Mouse (Mus musculus): ENCODE measurements around the gene Olfr147. TPM values are rescaled to one million over a fixed set of nuclear protein-coding genes. Genes with fewer than 3 reads are reported as not detected.
"Not testable (repeated sequence)": the region's sequence is repeated elsewhere in the genome, so short reads cannot be mapped to it uniquely, and the experiment has no call there.

The Olfr147 gene
- not detected in 2 replicates for polyA plus RNA-seq (2011; ENCODE audit: insufficient read length, low read depth, missing spikeins)

- TF ChIP-seq CTCF (IDR thresholded peaks at IDR 0.05; ENCODE audit: borderline replicate concordance, insufficient read depth, low read length) = no peak
- TF ChIP-seq POLR2A (IDR thresholded peaks at IDR 0.05; ENCODE audit: low read depth, low read length) = no peak
- Histone ChIP-seq H3K27ac (ENCODE audit: insufficient read depth, low read length) (no peak within 1 kb of the TSS), H3K4me1 (ENCODE audit: control insufficient read depth, insufficient read depth, low read length) (no peaks in the 10 kb centered on the region), H3K4me3 (ENCODE audit: insufficient read depth, low read length) (no peak within 1 kb of the TSS)
Observed at GRCm38 (mm10) chr9:38401398-38401797, at the start of gene Olfr147. Gene Olfr147, plus strand, starts transcription at chr9:38401698.

- no peak within 1 kb of the TSS for H3K4me3 ChIP-seq (ENCODE audit: insufficient read depth, low read length)
- TF ChIP-seq POLR2A (IDR thresholded peaks at IDR 0.05; ENCODE audit: low read depth, low read length) (no peak), CTCF (IDR thresholded peaks at IDR 0.05; ENCODE audit: borderline replicate concordance, insufficient read depth, low read length) (no peak)
- no peaks in the 10 kb centered on the region for H3K4me1 ChIP-seq (ENCODE audit: control insufficient read depth, insufficient read depth, low read length)
- H3K27ac ChIP-seq (ENCODE audit: insufficient read depth, low read length) = no peak within 1 kb of the TSS
Observed at GRCm38 (mm10) chr9:38366596-38366995, 34.9 kb upstream of the Olfr147 start, which contains the start of gene Olfr250. Gene Olfr250, plus strand, starts transcription at chr9:38366896.

GRCm38 (mm10) chr9:38376786-38377185 lies 24.7 kb upstream of the Olfr147 start, which contains the start of gene Olfr251:
Gene Olfr251, plus strand, starts transcription at chr9:38377086.
- no peaks in the 10 kb centered on the region for H3K4me1 ChIP-seq (ENCODE audit: control insufficient read depth, insufficient read depth, low read length)
- no peak within 1 kb of the TSS for H3K27ac ChIP-seq (ENCODE audit: insufficient read depth, low read length)
- no peak for TF ChIP-seq POLR2A (IDR thresholded peaks at IDR 0.05; ENCODE audit: low read depth, low read length)
- TF ChIP-seq CTCF (IDR thresholded peaks at IDR 0.05; ENCODE audit: borderline replicate concordance, insufficient read depth, low read length) = no peak
- H3K4me3 ChIP-seq (ENCODE audit: insufficient read depth, low read length) = no peak within 1 kb of the TSS

- not testable (repeated sequence) for H3K4me3 ChIP-seq (ENCODE audit: insufficient read depth, low read length); H3K27ac ChIP-seq (ENCODE audit: insufficient read depth, low read length); H3K4me1 ChIP-seq (ENCODE audit: control insufficient read depth, insufficient read depth, low read length)
Observed at GRCm38 (mm10) chr9:38407502-38407901, 6.0 kb downstream of the Olfr147 start.

GRCm38 (mm10) chr9:38413502-38413901 lies 12.0 kb downstream of the Olfr147 start:
- H3K4me3 ChIP-seq (ENCODE audit: insufficient read depth, low read length); H3K27ac ChIP-seq (ENCODE audit: insufficient read depth, low read length); H3K4me1 ChIP-seq (ENCODE audit: control insufficient read depth, insufficient read depth, low read length): not testable (repeated sequence)

GRCm38 (mm10) chr9:38423801-38424200 lies 22.3 kb downstream of the Olfr147 start:
- TF ChIP-seq CTCF (IDR thresholded peaks at IDR 0.05; ENCODE audit: borderline replicate concordance, insufficient read depth, low read length) (no peak), POLR2A (IDR thresholded peaks at IDR 0.05; ENCODE audit: low read depth, low read length) (no peak)
- H3K4me3 ChIP-seq (ENCODE audit: insufficient read depth, low read length) = no peak overlapping the region
- H3K27ac ChIP-seq (ENCODE audit: insufficient read depth, low read length) = no peak overlapping the region
- no peaks in the 10 kb centered on the region for H3K4me1 ChIP-seq (ENCODE audit: control insufficient read depth, insufficient read depth, low read length)

- H3K4me1 ChIP-seq (ENCODE audit: control insufficient read depth, insufficient read depth, low read length) = no peaks in the 10 kb centered on the region
- H3K27ac ChIP-seq (ENCODE audit: insufficient read depth, low read length) = no peak overlapping the region
- TF ChIP-seq POLR2A (IDR thresholded peaks at IDR 0.05; ENCODE audit: low read depth, low read length) (no peak), CTCF (IDR thresholded peaks at IDR 0.05; ENCODE audit: borderline replicate concordance, insufficient read depth, low read length) (no peak)
- H3K4me3 ChIP-seq (ENCODE audit: insufficient read depth, low read length) = no peak overlapping the region
Observed at GRCm38 (mm10) chr9:38427026-38427425, 25.5 kb downstream of the Olfr147 start.

GRCm38 (mm10) chr9:38429155-38429554 lies 27.7 kb downstream of the Olfr147 start, which contains the start of gene Olfr901:
Gene Olfr901, plus strand, starts transcription at chr9:38429455.
- Histone ChIP-seq H3K27ac (ENCODE audit: insufficient read depth, low read length) (no peak within 1 kb of the TSS), H3K4me1 (ENCODE audit: control insufficient read depth, insufficient read depth, low read length) (no peaks in the 10 kb centered on the region), H3K4me3 (ENCODE audit: insufficient read depth, low read length) (no peak within 1 kb of the TSS)
- TF ChIP-seq CTCF (IDR thresholded peaks at IDR 0.05; ENCODE audit: borderline replicate concordance, insufficient read depth, low read length) (no peak), POLR2A (IDR thresholded peaks at IDR 0.05; ENCODE audit: low read depth, low read length) (no peak)

- TF ChIP-seq POLR2A (IDR thresholded peaks at IDR 0.05; ENCODE audit: low read depth, low read length) = no peak
- no peak for TF ChIP-seq CTCF (IDR thresholded peaks at IDR 0.05; ENCODE audit: borderline replicate concordance, insufficient read depth, low read length)
- Histone ChIP-seq H3K27ac (ENCODE audit: insufficient read depth, low read length) (no peak within 1 kb of the TSS), H3K4me1 (ENCODE audit: control insufficient read depth, insufficient read depth, low read length) (no peaks in the 10 kb centered on the region), H3K4me3 (ENCODE audit: insufficient read depth, low read length) (no peak within 1 kb of the TSS)
Observed at GRCm38 (mm10) chr9:38447352-38447751, 45.9 kb downstream of the Olfr147 start, which contains the start of gene Olfr902. Gene Olfr902, plus strand, starts transcription at chr9:38447652.

Other genes with a start within 250 kb of the Olfr147 start
- gene Olfr891, start 220.9 kb upstream of the Olfr147 start, polyA plus RNA-seq (2011; ENCODE audit: insufficient read length, low read depth, missing spikeins) = not detected in 2 replicates
- gene Olfr893, start 193.3 kb upstream of the Olfr147 start, polyA plus RNA-seq (2011; ENCODE audit: insufficient read length, low read depth, missing spikeins) = not detected in 2 replicates
- not detected in 2 replicates for gene Olfr894, start 183.6 kb upstream of the Olfr147 start, polyA plus RNA-seq (2011; ENCODE audit: insufficient read length, low read depth, missing spikeins)
- gene Olfr143, start 148.9 kb upstream of the Olfr147 start, polyA plus RNA-seq (2011; ENCODE audit: insufficient read length, low read depth, missing spikeins) = not detected in 2 replicates
- not detected in 2 replicates for gene Olfr895, start 133.8 kb upstream of the Olfr147 start, polyA plus RNA-seq (2011; ENCODE audit: insufficient read length, low read depth, missing spikeins)
- gene Olfr896-ps1, start 110.6 kb upstream of the Olfr147 start, polyA plus RNA-seq (2011; ENCODE audit: insufficient read length, low read depth, missing spikeins) = not detected in 2 replicates
- not detected in 2 replicates for gene Olfr25, start 72.6 kb upstream of the Olfr147 start, polyA plus RNA-seq (2011; ENCODE audit: insufficient read length, low read depth, missing spikeins)
- gene Olfr898, start 53.3 kb upstream of the Olfr147 start, polyA plus RNA-seq (2011; ENCODE audit: insufficient read length, low read depth, missing spikeins) = not detected in 2 replicates
- not detected in 2 replicates for gene Olfr250, start 34.8 kb upstream of the Olfr147 start, polyA plus RNA-seq (2011; ENCODE audit: insufficient read length, low read depth, missing spikeins)
- not detected in 2 replicates for gene Olfr251, start 24.6 kb upstream of the Olfr147 start, polyA plus RNA-seq (2011; ENCODE audit: insufficient read length, low read depth, missing spikeins)
- gene Olfr901, start 27.8 kb downstream of the Olfr147 start, polyA plus RNA-seq (2011; ENCODE audit: insufficient read length, low read depth, missing spikeins) = not detected in 2 replicates
- not detected in 2 replicates for gene Olfr902, start 46.0 kb downstream of the Olfr147 start, polyA plus RNA-seq (2011; ENCODE audit: insufficient read length, low read depth, missing spikeins)
- gene Olfr904, start 61.4 kb downstream of the Olfr147 start, polyA plus RNA-seq (2011; ENCODE audit: insufficient read length, low read depth, missing spikeins) = not detected in 2 replicates
- gene Olfr905, start 69.4 kb downstream of the Olfr147 start, polyA plus RNA-seq (2011; ENCODE audit: insufficient read length, low read depth, missing spikeins) = 0.12 and 0.32 TPM in 2 replicates
- gene Olfr906, start 85.4 kb downstream of the Olfr147 start, polyA plus RNA-seq (2011; ENCODE audit: insufficient read length, low read depth, missing spikeins) = not detected in 2 replicates
- gene Olfr907, start 94.1 kb downstream of the Olfr147 start, polyA plus RNA-seq (2011; ENCODE audit: insufficient read length, low read depth, missing spikeins) = not detected in 2 replicates
- gene Olfr911-ps1, start 119.9 kb downstream of the Olfr147 start, polyA plus RNA-seq (2011; ENCODE audit: insufficient read length, low read depth, missing spikeins) = not detected in 2 replicates
- gene Olfr910, start 136.2 kb downstream of the Olfr147 start, polyA plus RNA-seq (2011; ENCODE audit: insufficient read length, low read depth, missing spikeins) = not detected in 2 replicates
- gene Olfr912, start 178.5 kb downstream of the Olfr147 start, polyA plus RNA-seq (2011; ENCODE audit: insufficient read length, low read depth, missing spikeins) = 0.18 TPM in 1 of 2 replicates, not detected in the other
- gene Olfr913, start 191.1 kb downstream of the Olfr147 start, polyA plus RNA-seq (2011; ENCODE audit: insufficient read length, low read depth, missing spikeins) = not detected in 2 replicates
- gene Olfr914, start 203.4 kb downstream of the Olfr147 start, polyA plus RNA-seq (2011; ENCODE audit: insufficient read length, low read depth, missing spikeins) = not detected in 2 replicates